Mouse (Mus musculus): Measurements from ENCODE around the gene Hal.

- TF ChIP-seq POLR2A (IDR thresholded peaks at IDR 0.05; ENCODE audit: borderline replicate concordance, extremely low read depth, insufficient read depth, insufficient read length, poor library complexity, severe bottlenecking) = no peak
- TF ChIP-seq CTCF (IDR thresholded peaks at IDR 0.05; ENCODE audit: borderline replicate concordance, extremely low read depth, insufficient read depth, insufficient read length) = no peak
Measured at GRCm38 (mm10) chr10:93441501-93441900, 47.1 kb upstream of the Hal start.

Measured in brain, embryonic 14.5 days (tissue).